Mouse (Mus musculus) neutrophil, adult 59 days (primary cell): Measurements from ENCODE around the gene Gm17359. TPM values are rescaled to one million over a fixed set of nuclear protein-coding genes. Genes with fewer than 3 reads are reported as not detected.

Experiments used
- total RNA-seq, 2 experiments: library from RNA; stranded (reverse); gene quantifications; 1 replicate in 1 of 2; 2 replicates in 1 of 2; pipeline ENCODE4 v1.2.4; 2023

Gene Gm17359
- total RNA-seq: not detected

GRCm38 (mm10) chr3:79336044-79336766 is at the start of gene Gm17359:
Gene Gm17359, plus strand, starts transcription at chr3:79336661.

Other genes with a start within 250 kb of the Gm17359 start
- 10 to 100 TPM; 31.5 to 35.5 TPM for gene Rapgef2, start 50.1 kb upstream of the Gm17359 start, total RNA-seq
- 10 to 100 TPM; 34.0 to 34.1 TPM for gene Fnip2, start 231.1 kb downstream of the Gm17359 start, total RNA-seq